Mouse (Mus musculus) right cerebral cortex, postnatal 10 days (tissue): ENCODE measurements around the gene Olfr1510.
"Not testable (repeated sequence)": the region's sequence is repeated elsewhere in the genome, so short reads cannot be mapped to it uniquely, and the experiment has no call there.

Source experiments
- DNase-seq, 2 experiments: peaks; one replicate each; pipeline ENCODE4 v3.0.0; 2021; ENCODE audit warnings: low spot score in 2 of 2

The Olfr1510 gene

GRCm38 (mm10) chr14:52414273-52414672 is at the start of gene Olfr1510:
Gene Olfr1510 (minus strand): TSS chr14:52414373.
- DNase-seq, result no peak

DNA sequence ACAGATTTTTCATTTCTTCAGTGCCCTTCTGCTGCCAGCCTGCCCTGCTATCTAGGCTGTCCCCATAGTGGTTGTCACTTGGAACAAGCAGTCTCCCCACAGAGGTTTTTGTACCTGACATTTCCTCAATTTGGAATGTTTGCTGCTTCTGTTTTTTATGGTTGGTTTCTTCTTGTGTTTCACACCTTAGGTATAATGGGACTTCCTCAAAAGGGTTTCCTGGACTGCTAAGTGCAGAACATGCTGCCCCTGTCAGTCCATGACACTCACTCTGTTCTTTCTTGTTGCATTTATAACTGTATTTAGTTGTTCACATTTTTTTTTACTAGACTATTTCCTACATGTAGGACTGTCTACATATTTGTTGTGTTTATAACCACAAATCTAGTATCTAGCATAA is 47.8 kb upstream of the Olfr1510 start:
- DNase-seq, result no peak

DNA sequence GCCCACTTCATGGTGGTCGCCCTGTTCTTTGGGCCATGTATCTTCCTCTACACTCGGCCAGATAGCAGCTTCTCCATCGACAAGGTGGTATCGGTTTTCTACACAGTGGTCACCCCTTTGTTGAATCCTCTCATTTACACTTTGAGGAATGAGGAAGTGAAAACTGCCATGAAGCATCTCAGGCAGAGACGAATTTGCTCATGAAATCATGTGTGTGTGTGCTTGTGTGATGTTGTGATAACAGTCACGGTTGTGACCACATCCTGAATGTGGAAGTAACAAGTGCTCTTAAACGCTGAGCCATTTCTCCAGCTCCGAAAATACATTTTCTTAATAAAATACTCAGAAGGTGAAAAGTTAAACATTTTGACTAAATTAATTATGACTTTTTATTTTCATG is 37.0 kb upstream of the Olfr1510 start:
- no peak for DNase-seq

DNA sequence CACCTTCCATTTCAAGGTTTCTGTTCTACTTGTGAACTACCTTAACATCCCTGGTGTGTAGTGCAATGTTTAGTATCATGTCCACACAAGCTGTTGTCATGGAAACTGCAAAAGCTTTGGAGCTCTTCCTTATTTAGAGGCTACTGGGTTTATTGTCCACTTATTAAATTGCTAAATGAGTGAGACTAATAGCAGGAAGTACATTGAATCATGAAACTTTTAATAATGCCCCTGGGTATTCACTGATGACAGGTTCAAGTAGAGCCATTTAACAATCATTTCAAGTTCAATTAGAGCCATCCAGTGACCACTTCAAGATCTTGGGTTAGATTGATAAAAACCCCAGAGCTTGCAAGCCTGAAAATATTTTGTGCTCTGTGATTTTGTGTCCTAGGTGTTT is 28.5 kb upstream of the Olfr1510 start, which contains the start of gene Olfr1509:
Olfr1509 (plus strand) TSS at position 301 of the 400 bp plus-strand sequence.
- DNase-seq, result no peak

- DNase-seq, result no peak
Observed at GRCm38 (mm10) chr14:52427686-52428085, 13.5 kb upstream of the Olfr1510 start.

DNA sequence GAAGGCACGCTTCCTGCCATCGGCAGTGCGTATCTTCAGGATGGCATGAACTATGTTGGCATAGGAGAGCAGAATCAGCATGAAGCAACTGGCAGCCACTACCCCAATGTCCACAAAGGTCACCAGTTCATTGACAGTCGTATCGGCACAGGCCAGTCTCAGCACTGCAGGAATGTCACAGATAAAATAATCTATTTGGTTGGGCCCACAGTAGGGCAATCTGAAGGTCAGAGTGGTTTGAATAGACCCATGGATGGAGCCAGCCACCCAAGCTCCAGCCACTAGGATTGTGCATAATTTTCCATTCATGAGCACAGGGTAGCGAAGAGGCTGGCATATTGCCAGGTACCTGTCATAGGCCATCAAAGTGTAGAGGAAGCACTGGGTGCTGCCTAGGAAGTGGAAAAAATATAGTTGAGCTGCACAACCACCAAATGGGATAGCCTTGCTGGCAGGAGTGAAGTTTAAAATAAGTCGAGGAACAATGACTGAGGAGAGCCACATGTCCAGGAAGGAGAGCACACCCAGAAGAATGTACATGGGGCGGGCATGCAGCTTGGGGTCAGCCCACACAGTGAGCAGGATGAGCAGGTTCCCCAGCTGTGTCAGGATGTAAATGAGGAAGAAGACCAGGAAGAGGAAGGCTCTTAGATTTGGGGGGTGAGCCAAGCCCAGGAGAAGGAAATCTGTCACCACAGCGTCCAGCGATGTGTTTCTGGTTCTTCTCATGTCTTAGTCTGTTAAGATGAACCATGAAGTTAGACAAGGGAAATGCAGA is 3.8 kb downstream of the Olfr1510 start:
- not testable (repeated sequence) for DNase-seq

GRCm38 (mm10) chr14:52397279-52397678 is 16.9 kb downstream of the Olfr1510 start, which contains the start of gene Olfr1511:
Gene Olfr1511 (minus strand): TSS chr14:52397379.
- DNase-seq, result no peak

DNA sequence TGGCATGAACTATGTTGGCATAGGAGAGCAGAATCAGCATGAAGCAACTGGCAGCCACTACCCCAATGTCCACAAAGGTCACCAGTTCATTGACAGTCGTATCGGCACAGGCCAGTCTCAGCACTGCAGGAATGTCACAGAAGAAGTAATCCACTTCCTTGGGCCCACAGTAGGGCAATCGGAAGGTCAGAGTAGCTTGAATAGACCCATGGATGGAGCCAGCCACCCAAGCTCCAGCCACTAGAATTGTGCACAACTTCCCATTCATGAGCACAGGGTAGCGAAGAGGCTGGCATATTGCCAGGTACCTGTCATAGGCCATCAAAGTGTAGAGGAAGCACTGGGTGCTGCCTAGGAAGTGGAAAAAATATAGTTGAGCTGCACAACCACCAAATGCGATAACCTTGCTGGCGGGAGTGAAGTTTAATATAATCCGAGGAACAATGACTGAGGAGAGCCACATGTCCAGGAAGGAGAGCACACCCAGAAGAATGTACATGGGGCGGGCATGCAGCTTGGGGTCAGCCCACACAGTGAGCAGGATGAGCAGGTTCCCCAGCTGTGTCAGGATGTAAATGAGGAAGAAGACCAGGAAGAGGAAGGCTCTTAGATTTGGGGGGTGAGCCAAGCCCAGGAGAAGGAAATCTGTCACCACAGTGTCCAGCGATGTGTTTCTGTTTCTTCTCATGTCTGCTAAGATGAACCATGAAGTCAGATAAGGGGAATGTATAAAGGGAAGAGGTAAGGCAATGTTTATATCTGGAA is 23.9 kb downstream of the Olfr1510 start:
- not testable (repeated sequence) for DNase-seq

- no peak for DNase-seq
Observed at GRCm38 (mm10) chr14:52379068-52379467, 35.1 kb downstream of the Olfr1510 start, which contains the start of gene Olfr1512. Gene Olfr1512 (minus strand): TSS chr14:52379168.

DNA sequence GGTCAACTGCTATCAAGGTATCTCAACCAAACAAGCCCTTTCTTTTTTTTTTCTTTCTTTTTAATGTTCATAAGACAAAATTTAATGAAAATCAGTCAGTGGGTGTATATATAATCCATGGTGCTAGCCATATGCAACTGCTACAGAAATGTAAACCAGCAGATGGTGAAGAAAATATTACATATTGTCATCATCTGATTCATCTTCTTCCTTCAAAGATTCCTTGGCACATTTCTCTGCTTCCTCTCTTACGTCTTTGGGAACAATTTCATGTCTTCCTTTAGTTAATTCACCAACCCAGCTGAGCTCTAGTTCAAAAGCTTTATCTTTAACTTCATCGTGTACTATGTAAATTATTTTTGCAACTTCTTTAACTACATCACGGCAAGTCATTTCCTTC is 45.4 kb downstream of the Olfr1510 start:
- no peak for DNase-seq
